Mouse (Mus musculus): ENCODE data around the gene Cdk5rap1.
"Not testable (repeated sequence)": the region's sequence is repeated elsewhere in the genome, so short reads cannot be mapped to it uniquely, and the experiment has no call there.

Gene Cdk5rap1

GRCm38 (mm10) chr2:154374807-154375601 lies 2.2 kb upstream of the Cdk5rap1 start:
- no peak for DNase-seq (ENCODE audit: low read depth, low spot score)

DNA sequence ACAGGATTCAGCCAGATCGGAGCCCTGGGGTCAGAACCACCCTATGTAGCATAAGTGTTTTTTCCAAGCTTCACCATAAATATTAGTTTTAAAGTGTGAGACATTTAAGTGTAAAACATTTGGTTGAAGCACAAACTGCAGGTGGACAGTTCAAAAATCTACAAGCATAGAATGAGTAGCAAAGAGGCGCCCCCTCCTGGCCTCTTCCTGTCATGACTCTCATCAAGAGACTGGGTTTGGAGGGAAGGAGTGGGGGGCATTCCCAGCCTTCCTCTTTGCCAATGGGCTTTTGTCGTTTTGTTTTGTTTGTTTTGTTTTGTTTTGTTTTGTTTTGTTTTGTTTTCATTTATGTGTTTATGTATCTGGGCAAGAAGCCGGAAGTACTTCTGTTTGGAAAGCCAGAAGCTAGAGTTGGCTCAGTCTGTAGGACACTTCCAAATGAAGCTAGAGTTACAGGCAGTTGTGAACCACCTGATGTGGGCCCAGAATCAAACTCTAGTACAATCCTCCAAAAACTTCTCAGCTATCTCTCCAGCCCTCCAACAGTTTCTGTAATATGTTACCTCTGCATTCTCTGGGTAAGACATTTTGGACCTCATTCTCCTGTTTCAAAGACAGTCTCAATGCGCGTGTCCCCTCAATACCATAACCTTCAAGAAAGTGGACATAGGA lies 1.3 kb upstream of the Cdk5rap1 start:
- no peak for DNase-seq (ENCODE audit: low read depth, low spot score)

- peak; percentile 70 for DNase-seq (ENCODE audit: low read depth, low spot score)
These were observed 520 bp downstream of the Cdk5rap1 start for GRCm38 (mm10) chr2:154372151-154372829.

DNA sequence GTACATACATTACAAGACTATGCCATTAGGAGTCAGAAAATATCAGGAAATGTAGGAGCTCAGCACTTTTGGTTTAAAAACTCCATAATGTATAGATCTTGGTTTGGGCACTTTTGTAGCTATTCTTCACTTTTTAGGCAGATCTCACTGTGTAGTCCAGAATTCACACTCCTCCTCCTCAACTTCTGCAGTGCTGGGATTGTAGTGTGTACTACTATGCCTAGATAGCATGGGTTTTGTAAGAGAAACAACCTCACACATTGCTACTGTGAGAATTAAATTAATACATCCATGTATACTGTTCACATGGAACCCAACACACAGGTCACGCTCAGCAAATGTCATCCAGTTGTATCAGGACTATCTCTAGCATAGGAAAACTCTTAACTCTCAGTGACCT lies 5.3 kb downstream of the Cdk5rap1 start:
- no peak for DNase-seq (ENCODE audit: low read depth, low spot score)

DNA sequence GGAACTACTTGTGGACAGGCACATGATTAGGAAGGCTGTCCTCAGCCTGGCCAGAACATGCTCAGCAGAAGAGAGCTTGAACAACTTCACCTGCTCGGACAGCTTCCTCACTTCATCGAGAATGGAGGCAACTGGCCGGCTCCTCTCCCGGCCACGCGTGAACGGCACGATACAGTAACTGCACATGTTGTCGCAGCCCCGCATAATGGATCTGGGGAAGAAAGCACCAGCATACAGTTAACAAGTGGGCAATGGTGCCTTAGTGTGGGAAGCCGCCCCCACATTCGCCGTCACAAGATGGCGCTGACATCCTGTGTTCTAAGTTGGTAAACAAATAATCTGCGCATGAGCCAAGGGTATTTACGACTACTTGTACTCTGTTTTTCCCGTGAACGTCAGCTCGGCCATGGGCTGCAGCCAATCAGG lies 18.8 kb downstream of the Cdk5rap1 start:
- not testable (repeated sequence) for DNase-seq (ENCODE audit: low read depth, low spot score)

GRCm38 (mm10) chr2:154348152-154348551 lies 24.7 kb downstream of the Cdk5rap1 start:
- no peak for DNase-seq (ENCODE audit: low read depth, low spot score)

GRCm38 (mm10) chr2:154339356-154339755 lies 33.5 kb downstream of the Cdk5rap1 start:
- DNase-seq (ENCODE audit: low read depth, low spot score): no peak

- DNase-seq (ENCODE audit: low read depth, low spot score): no peak
These were observed 34.6 kb downstream of the Cdk5rap1 start for GRCm38 (mm10) chr2:154338161-154338560.

DNA sequence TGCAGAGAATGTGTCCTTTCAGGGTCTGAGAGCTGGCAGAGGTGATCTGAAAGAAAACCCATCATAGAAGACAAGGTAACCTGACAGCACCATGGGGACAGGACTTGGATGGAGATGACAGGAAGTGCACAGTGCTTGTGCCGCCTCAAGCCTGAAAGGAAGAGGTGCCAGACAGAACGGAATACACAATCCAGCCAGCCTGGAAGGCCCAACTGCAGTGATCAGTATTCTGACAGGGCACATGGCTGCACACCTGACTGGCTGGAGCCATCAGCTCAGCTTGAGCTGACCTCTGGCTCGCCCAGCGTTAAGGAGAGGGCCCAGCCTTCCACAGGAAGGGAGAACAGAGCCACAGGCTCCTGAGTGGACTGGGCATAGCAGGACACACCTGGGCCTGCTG lies 37.2 kb downstream of the Cdk5rap1 start:
- DNase-seq (ENCODE audit: low read depth, low spot score): no peak

DNA sequence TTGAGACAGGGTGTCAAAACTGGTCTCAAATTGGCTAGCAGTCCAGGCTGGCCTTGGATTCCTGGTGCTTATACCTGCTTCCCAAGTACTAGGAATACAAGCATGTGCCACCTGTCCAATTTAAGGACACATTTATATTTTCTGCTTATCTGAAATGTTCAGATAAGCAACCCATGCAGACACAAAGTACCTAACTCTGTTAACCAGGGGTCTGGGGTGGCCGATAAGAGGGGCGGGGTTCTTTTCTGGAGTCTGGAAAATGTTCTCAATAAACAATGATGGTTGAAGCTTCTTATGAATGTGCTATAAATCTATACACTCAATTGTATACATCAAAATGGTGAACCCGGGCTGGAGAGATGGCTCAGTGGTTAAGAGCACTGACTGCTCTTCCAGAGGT lies 46.0 kb downstream of the Cdk5rap1 start:
- no peak for DNase-seq (ENCODE audit: low read depth, low spot score)

- DNase-seq (ENCODE audit: low read depth, low spot score): not testable (repeated sequence)
These were observed 59.0 kb downstream of the Cdk5rap1 start for GRCm38 (mm10) chr2:154313771-154314170.

DNA sequence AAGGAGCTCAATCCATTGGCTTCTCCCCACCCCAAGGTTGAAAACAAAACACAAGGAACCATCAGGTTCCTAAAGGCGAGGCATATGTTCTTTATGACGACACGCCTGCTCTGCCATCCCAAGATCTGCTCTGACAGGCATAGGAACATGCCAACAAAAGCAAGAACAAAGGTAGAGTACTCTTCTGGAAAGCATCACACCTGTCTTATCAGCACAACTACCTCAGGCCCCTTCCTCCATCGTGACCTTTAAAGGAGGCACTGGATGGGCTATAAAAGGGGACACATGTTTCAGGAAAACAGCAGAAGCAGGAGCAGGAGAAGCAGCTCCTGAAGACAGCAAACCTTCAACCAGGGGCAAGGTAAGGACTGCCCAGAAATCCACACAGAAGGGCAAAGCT lies 65.9 kb downstream of the Cdk5rap1 start, which contains the start of gene Bpifb9b:
Gene Bpifb9b, plus strand, starts transcription at position 301 of the 400 bp plus-strand sequence.
- DNase-seq (ENCODE audit: low read depth, low spot score): not testable (repeated sequence)

DNA sequence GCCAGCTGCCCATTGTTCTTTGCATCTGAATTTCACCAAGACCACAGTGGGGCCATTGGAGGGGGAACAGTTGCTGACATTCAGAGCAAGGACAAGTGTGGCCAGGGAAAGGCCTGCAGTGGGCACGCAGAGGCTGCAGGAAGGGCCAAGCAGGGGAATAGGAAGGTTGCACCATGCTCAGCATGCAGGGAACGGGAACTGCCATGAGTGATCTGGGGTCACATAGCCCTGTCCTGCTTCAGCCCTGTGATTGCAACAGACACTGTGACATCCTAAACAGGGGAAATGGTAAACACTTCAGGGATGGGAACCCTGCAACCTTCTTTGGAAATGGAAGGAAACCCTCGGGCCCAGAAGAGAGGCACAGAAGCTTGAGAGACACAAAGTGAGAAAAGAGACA lies 68.2 kb downstream of the Cdk5rap1 start:
- not testable (repeated sequence) for DNase-seq (ENCODE audit: low read depth, low spot score)

GRCm38 (mm10) chr2:154301763-154302162 lies 71.0 kb downstream of the Cdk5rap1 start:
- DNase-seq (ENCODE audit: low read depth, low spot score): no peak

GRCm38 (mm10) chr2:154300496-154300895 lies 72.3 kb downstream of the Cdk5rap1 start:
- peak; percentile 15 for DNase-seq (ENCODE audit: low read depth, low spot score)

DNA sequence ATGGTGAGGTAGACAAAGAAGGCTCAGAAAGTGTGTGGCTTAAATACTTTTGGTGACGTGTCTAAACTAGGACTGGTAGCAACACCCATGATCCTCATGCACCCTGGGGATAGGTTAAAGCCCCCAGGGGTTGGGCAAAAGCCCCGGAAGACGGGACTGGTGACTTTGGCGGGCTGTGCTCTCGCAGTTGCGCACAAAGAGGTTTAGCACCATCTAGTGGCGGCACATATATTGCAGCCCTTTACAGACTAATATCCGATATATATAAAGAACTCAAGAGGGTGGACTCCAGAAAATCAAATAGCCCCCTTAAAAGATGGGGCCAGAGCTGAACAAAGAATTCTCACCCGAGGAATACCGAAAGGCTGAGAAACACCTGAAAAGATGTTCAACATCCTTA lies 78.1 kb downstream of the Cdk5rap1 start:
- peak; percentile 1 for DNase-seq (ENCODE audit: low read depth, low spot score)

DNA sequence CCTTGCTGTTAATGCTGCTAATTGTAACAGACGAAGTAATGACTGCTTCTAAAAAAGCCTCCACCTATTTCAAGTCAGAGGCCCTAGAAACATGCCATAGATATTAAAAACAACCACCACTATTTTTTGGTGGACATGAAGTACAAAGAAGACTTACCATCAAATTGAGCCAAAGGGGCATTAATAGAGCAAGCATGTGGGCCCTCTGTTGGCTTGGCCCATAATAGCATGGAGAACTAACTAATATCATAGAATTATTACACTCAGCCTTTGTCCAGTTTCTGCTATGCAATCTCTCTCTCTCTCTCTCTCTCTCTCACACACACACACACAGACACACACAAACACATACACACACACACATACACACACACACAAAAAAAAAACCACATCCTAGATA lies 80.0 kb downstream of the Cdk5rap1 start:
- DNase-seq (ENCODE audit: low read depth, low spot score): no peak

- DNase-seq (ENCODE audit: low read depth, low spot score): not testable (repeated sequence)
These were observed 80.9 kb downstream of the Cdk5rap1 start for GRCm38 (mm10) chr2:154291866-154292265.
